Mouse (Mus musculus) spleen, adult 2 months (tissue): ENCODE results near the gene Nr4a3. TPM values are rescaled to one million over a fixed set of nuclear protein-coding genes. Genes with fewer than 3 reads are reported as not detected.
A peak's percentile ranks its signal among the peaks of the same experiment; 100 is the strongest.

Experiments
- DNase-seq, 2 experiments: peaks; one replicate each; pipeline versions ENCODE4 v3.0.0 to v3.0.0-alpha.2; 2012 to 2021; ENCODE audit warnings: low spot score in 2 of 2, low read depth in 1 of 2
- H3K27ac ChIP-seq: fragments of 200-500 bp; 2 replicates; pipeline ENCODE4 v1.5.1; 2012; ENCODE audit warnings: low read length, inconsistent platforms; ENCODE audit not compliant: insufficient read depth
- H3K27me3 ChIP-seq: fragments of 200-500 bp; 2 replicates; pipeline ENCODE4 v1.6.1; 2012; ENCODE audit warnings: mild to moderate bottlenecking, moderate library complexity, low read length, inconsistent platforms; ENCODE audit not compliant: control insufficient read depth, insufficient read depth
- H3K36me3 ChIP-seq: fragments of 200-500 bp; 2 replicates; pipeline ENCODE4 v1.6.1; 2012; ENCODE audit warnings: mild to moderate bottlenecking, low read length, inconsistent platforms; ENCODE audit not compliant: control insufficient read depth, insufficient read depth
- H3K4me1 ChIP-seq: fragments of 200-500 bp; 2 replicates; pipeline ENCODE4 v1.6.1; 2011; ENCODE audit warnings: inconsistent platforms; ENCODE audit not compliant: control insufficient read depth, insufficient read depth, insufficient read length
- H3K4me3 ChIP-seq: fragments of 200-500 bp; 2 replicates; pipeline ENCODE4 v1.5.1; 2011; ENCODE audit warnings: mild to moderate bottlenecking, inconsistent platforms; ENCODE audit not compliant: insufficient read depth, insufficient read length; ENCODE audit errors: extremely low read depth
- CTCF ChIP-seq: fragments of 200-500 bp; IDR thresholded peaks from 2 replicates; pipeline ENCODE4 v1.5.1; 2011; ENCODE audit warnings: mild to moderate bottlenecking, inconsistent platforms; ENCODE audit not compliant: insufficient read depth, insufficient read length, insufficient replicate concordance; ENCODE audit errors: extremely low read depth
- POLR2A ChIP-seq: fragments of 200-500 bp; IDR thresholded peaks from 2 replicates; pipeline ENCODE4 v1.6.1; 2011; ENCODE audit warnings: low read depth, low read length, inconsistent platforms
- WGBS: fragments of 180-500 bp; shearing (Covaris S2); methylation state at CpG from one replicate; pipeline ENCODE4 v1.1.7; 2018; 5-methylcytosine and 5-hydroxymethylcytosine counted together
- polyA plus RNA-seq: library from polyadenylated mRNA; depleted of rRNA; stranded (reverse); fragments of >200 nt; gene quantifications from 2 replicates; pipeline ENCODE4 v1.2.3, GENCODE M21; 2012

Nr4a3 gene
- polyA plus RNA-seq, 1 experiment: 7.0 TPM

DNA sequence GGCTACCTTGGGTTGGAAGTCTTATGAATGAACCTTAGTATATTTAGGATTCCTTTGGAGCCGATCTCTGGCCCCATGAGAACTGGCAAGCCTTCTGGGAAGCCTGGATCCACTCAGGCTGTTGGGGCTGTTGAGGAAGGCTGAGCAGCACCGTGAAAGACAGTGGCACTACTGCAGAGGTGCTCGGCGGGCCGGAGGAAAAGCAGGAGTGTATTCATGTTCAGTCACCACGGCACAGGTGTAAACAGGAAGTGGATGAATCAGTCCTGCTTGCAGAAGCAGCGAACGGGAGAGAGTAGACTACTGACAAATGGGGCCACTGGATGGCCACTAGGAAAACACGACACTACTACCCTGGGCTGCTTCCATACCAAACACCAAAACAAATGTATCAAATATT, 10.7 kb upstream of the Nr4a3 start:
- no peaks in the 10 kb centered on the region for H3K27me3 ChIP-seq
- no peak overlapping the region for H3K4me3 ChIP-seq
- no peaks in the 10 kb centered on the region for H3K4me1 ChIP-seq
- no peak overlapping the region for H3K27ac ChIP-seq
- TF ChIP-seq POLR2A: no peak
- TF ChIP-seq CTCF: no peak
- WGBS: 65% methylated on average over 9 of the region's 9 CpGs
- no peaks in the 10 kb centered on the region for H3K36me3 ChIP-seq
- DNase-seq: no peak

DNA sequence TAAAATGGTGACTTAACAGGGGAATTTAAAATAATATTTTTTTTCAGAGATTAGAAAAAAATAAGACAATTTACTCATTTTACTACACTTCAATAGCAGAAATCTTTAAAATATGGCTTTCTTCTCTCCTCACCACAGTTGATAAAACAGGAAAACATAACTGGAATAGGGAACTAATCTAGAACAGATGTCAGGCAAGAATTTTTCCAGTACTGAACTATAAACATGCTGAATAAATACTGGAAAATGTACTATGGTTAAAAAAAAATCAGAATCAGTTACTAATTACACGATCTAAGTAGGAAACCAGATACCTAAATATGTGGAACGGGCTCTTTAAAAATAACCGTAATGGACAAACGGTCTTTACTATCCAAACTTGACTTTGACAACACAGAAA, 7.3 kb upstream of the Nr4a3 start:
- Histone ChIP-seq H3K27ac (no peak overlapping the region), H3K27me3 (no peaks in the 10 kb centered on the region), H3K36me3 (no peaks in the 10 kb centered on the region), H3K4me3 (no peak overlapping the region), H3K4me1 (peaks cover 2% of the 10 kb centered on the region; the same call in 1 of the 2 replicates)
- no peak for DNase-seq
- TF ChIP-seq CTCF (no peak), POLR2A (no peak)
- 83% methylated on average over 4 of the region's 4 CpGs for WGBS

- H3K27me3 ChIP-seq: no peaks in the 10 kb centered on the region
- H3K4me1 ChIP-seq: peaks cover 2% of the 10 kb centered on the region; the same call in 1 of the 2 replicates
- no peak for TF ChIP-seq POLR2A
- no peak for TF ChIP-seq CTCF
- 89% methylated on average over 5 of the region's 5 CpGs for WGBS
- H3K4me3 ChIP-seq: no peak overlapping the region
- H3K27ac ChIP-seq: no peak overlapping the region
- DNase-seq: no peak
- H3K36me3 ChIP-seq: no peaks in the 10 kb centered on the region
These were observed 6.1 kb upstream of the Nr4a3 start for GRCm38 (mm10) chr4:48038847-48039246.

GRCm38 (mm10) chr4:48039736-48040135, 5.2 kb upstream of the Nr4a3 start:
- TF ChIP-seq POLR2A (no peak), CTCF (no peak)
- 31% methylated on average over 7 of the region's 7 CpGs for WGBS
- no peak overlapping the region for H3K4me3 ChIP-seq
- no peaks in the 10 kb centered on the region for H3K27me3 ChIP-seq
- no peak for DNase-seq
- H3K27ac ChIP-seq: peak overlapping the region; percentile 52
- no peaks in the 10 kb centered on the region for H3K36me3 ChIP-seq
- H3K4me1 ChIP-seq: peaks cover 2% of the 10 kb centered on the region; the same call in 1 of the 2 replicates

DNA sequence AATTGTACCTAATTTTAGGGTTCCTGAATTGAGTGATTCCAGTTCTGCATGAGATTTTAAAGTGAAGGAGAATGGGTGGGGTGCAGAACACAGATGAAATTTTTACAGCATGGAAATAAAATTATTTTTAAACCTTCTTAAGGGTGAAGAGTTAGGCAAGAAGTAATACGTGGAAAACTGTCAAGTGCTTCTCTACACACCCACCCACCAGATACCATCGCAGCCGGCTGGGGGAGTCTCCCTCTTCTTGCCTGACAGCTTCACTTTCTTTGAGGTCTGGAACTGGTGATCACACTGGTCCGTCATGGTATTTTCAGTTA, 2.5 kb upstream of the Nr4a3 start:
- under 1% methylated on average over 4 of the region's 4 CpGs for WGBS
- H3K27me3 ChIP-seq: peaks cover 11% of the 10 kb centered on the region
- peak overlapping the region; percentile 100 for H3K27ac ChIP-seq
- peaks cover 5% of the 10 kb centered on the region; the same call in 1 of the 2 replicates for H3K4me1 ChIP-seq
- no peak for DNase-seq
- H3K4me3 ChIP-seq: peak overlapping the region; percentile 97
- no peak for TF ChIP-seq CTCF
- no peak for TF ChIP-seq POLR2A
- H3K36me3 ChIP-seq: no peaks in the 10 kb centered on the region

DNA sequence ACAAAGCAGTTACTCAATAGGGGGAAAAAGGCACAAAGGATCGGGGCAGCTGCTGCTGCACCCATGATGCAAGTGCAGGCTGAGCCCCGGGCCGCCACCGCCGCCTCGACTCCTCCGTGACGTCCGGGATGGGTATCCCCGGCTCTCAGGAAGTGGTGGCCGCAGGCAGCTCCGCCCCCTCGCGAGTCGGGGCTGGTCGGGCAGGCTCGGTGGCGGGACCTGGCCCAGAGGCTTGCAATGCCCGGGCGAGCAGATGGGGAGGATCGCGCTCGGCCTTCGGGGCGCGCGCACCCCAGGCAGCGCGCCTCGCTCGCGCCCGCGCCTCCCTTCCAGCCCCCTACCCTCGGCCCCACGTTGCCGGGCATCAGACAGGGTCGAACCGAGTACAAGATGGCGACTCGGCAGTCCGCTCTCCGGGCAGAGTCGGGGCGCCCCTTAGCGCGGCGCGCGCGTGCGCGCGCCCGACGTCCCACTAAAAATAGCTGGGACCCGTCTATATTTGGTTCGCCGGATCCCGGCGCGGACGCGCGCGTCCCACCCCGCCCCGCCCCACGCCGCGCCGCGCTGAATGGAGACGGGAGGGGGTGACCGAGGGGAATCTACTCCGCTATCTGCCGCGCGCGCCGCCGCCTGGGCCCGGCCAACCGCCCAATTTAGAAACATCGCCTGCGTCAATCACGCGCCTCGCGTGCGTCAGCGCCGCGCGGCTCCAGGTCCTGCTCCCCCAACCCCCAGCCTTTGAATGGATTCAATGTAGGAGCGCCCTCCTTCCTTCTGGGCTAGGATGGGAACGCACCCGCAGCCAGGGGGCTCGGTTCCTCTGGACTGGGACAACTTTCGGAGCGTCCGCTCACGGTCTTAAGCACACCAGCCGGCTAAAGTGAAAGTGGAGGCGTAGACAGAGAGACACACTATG, 1.9 kb upstream of the Nr4a3 start:
- under 1% methylated on average over 105 of the region's 105 CpGs for WGBS
- H3K27me3 ChIP-seq: peaks cover 15% of the 10 kb centered on the region
- no peaks in the 10 kb centered on the region for H3K36me3 ChIP-seq
- TF ChIP-seq CTCF (no peak), POLR2A (peak; percentile 57)
- DNase-seq: peak; percentile 92 to 95
- peak overlapping the region; percentile 100 for H3K27ac ChIP-seq
- peaks cover 11% of the 10 kb centered on the region for H3K4me1 ChIP-seq
- H3K4me3 ChIP-seq: peak overlapping the region; percentile 97

DNA sequence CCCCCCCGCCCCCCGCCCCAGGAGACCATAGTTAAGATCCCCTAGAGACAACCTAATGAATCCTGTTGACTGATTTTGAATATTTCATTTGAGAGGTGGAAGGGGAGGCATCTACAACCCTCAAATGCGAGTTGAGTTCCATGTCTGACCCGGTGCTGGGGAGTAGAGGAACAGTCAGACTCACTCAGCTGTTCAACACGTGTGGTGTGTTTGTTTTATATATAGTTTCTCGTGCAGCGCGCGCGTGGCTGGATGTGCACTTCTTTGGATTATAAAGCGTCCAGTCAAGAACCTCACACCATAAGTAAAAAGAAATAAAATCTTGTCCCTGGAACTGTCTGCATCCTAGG, 837 bp upstream of the Nr4a3 start:
- Histone ChIP-seq H3K27ac (peak overlapping the region; percentile 90), H3K4me1 (peaks cover 12% of the 10 kb centered on the region), H3K4me3 (peak overlapping the region; percentile 72), H3K36me3 (no peaks in the 10 kb centered on the region), H3K27me3 (peaks cover 21% of the 10 kb centered on the region)
- under 1% methylated on average over 11 of the region's 11 CpGs for WGBS
- DNase-seq: peak in 1 of 2 experiments; percentile 48
- TF ChIP-seq CTCF (no peak), POLR2A (no peak)
